Mouse (Mus musculus) erythroblast, embryonic 14.5 days (primary cell): Measurements from ENCODE around the gene Gm8126.
"Not testable (repeated sequence)": the region's sequence is repeated elsewhere in the genome, so short reads cannot be mapped to it uniquely, and the experiment has no call there.

Experiments used
- GATA1 ChIP-seq: IDR thresholded peaks from 2 replicates; pipeline ENCODE4 v1.6.1; 2012; ENCODE audit warnings: low read length, inconsistent platforms, mixed read lengths
- TAL1 ChIP-seq: IDR thresholded peaks from 3 replicates; pipeline ENCODE4 v1.6.1; 2012; ENCODE audit warnings: low read length, inconsistent platforms, mixed read lengths

DNA sequence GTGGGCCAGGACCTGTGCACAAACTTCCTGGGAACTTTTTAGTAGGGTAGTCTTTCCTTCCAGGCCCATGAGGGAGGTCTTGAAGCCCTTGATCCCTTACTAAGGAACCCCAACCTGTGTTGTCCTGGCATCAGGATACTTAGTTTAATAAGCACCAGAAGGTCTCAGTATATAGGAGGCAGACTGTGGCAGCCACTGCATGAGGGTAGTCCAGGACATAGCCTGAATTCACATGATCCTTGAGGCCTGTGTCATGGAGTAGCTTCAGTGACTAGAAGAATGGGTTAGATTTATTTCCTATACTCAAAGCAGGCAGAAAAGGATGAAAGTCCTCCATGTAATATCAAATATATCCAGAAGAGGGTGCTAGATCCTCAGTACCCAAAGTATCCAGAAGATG, 20.7 kb upstream of the Gm8126 start:
- not testable (repeated sequence) for TF ChIP-seq GATA1, TAL1
